Mouse (Mus musculus) midbrain, embryonic 14.5 days (tissue): ENCODE data around the gene D5Ertd579e. TPM values are rescaled to one million over a fixed set of nuclear protein-coding genes. Genes with fewer than 3 reads are reported as not detected.

Source experiments
- ATAC-seq: fragments of 200-750 bp; cut with Nextera tagmentation; 2 replicates; pipeline ENCODE4 v1.8.0; 2017; ENCODE audit warnings: moderate number of reproducible peaks, moderate library complexity; ENCODE audit not compliant: low FRiP score, low TSS enrichment
- DNase-seq: peaks from one replicate; pipeline ENCODE4 v3.0.0-alpha.2; 2015
- H3K27ac ChIP-seq: fragments of 300-500 bp; sonication (generic); replicated peaks from 2 replicates; pipeline ENCODE4 v1.5.1; 2014; ENCODE audit warnings: mild to moderate bottlenecking, low read depth, low read length, moderate library complexity
- H3K27me3 ChIP-seq: fragments of 300-500 bp; sonication (generic); 2 replicates; pipeline ENCODE4 v1.6.1; 2014; ENCODE audit warnings: low read length, control low read depth, mixed read lengths; ENCODE audit not compliant: control insufficient read depth, insufficient read depth
- H3K36me3 ChIP-seq: fragments of 300-500 bp; sonication (generic); 2 replicates; pipeline ENCODE4 v1.6.1; 2014; ENCODE audit warnings: low read length, control low read depth; ENCODE audit not compliant: control insufficient read depth, insufficient read depth
- H3K4me1 ChIP-seq: fragments of 300-500 bp; sonication (generic); 2 replicates; pipeline ENCODE4 v1.6.1; 2014; ENCODE audit warnings: mild to moderate bottlenecking, antibody characterized with exemption, low read length, control low read depth; ENCODE audit not compliant: control insufficient read depth, insufficient read depth
- H3K4me2 ChIP-seq: fragments of 300-500 bp; sonication (generic); 2 replicates; pipeline ENCODE4 v1.6.1; 2014; ENCODE audit warnings: mild to moderate bottlenecking, low read length, moderate library complexity
- H3K4me3 ChIP-seq: fragments of 300-500 bp; sonication (generic); replicated peaks from 2 replicates; pipeline ENCODE4 v1.5.1; 2014; ENCODE audit warnings: low read depth, low read length
- H3K9ac ChIP-seq: fragments of 300-500 bp; sonication (generic); replicated peaks from 2 replicates; pipeline ENCODE4 v1.6.1; 2014; ENCODE audit warnings: mild to moderate bottlenecking, low read length, moderate library complexity
- H3K9me3 ChIP-seq: fragments of 300-500 bp; sonication (generic); 2 replicates; pipeline ENCODE4 v1.6.1; 2016; ENCODE audit warnings: low read length, control low read depth, mixed read lengths; ENCODE audit not compliant: control insufficient read depth
- WGBS: fragments of 180-500 bp; shearing (Covaris S2); extraction: QIAGEN DNeasy Blood & Tissue Kit; methylation state at CpG from one replicate; pipeline ENCODE4 v1.1.7; 2014; 5-methylcytosine and 5-hydroxymethylcytosine counted together
- polyA plus RNA-seq: library from polyadenylated mRNA; unstranded; fragments of >200 nt; fragmentation: Nextera tagmentation; extraction: Ambion mirVana; gene quantifications from 2 replicates; pipeline ENCODE4 v1.2.1, GENCODE M21; 2014

D5Ertd579e gene
- polyA plus RNA-seq, 1 experiment from 2014 or later = 53.7 TPM

DNA sequence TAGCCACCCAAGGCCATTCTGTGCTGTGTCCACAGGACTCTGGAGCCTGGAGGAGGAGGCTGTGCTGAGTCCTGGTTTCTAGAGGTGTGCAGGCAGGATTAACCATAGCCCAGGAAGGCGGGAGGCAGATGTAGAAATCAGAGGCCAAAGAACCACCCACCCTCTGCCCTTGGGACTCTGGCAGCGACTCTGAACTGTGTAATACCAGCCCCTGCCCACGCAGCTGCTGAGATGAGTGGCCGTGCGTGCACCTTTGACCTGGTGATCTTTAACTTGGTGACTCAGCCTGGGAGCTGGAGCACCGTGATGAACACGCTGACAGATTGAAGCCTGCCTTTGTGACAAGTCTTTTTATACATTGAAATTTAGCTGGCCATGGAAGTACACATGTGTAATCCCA, 28.4 kb upstream of the D5Ertd579e start:
- H3K4me2 ChIP-seq = no peak overlapping the region
- H3K4me3 ChIP-seq = no peak overlapping the region
- no peak overlapping the region for H3K9ac ChIP-seq
- no peaks in the 10 kb centered on the region for H3K36me3 ChIP-seq
- DNase-seq = no peak
- no peak for ATAC-seq
- H3K9me3 ChIP-seq = no peaks in the 10 kb centered on the region
- WGBS = 79% methylated on average over 7 of the region's 7 CpGs
- no peak overlapping the region for H3K27ac ChIP-seq
- no peaks in the 10 kb centered on the region for H3K27me3 ChIP-seq
- no peaks in the 10 kb centered on the region for H3K4me1 ChIP-seq

DNA sequence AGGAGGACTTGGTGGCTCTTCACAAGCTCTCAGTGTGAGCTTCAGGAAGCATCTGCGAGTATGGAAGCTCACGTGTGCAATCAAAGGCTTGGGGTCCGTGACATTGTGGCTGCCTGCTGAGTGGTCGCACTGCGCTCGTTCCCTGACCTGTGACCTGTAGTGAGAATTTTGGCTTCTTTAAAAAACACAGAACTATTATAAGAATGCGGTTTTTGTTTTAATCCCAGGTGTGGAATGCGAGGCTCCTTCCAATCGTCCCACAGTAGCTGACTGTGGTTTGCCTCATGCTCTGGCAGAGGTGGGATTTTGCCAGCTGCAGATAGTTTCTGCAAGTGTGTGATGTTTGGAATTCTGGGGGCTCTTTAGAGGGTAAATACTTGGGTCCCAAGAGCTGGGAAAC, 27.5 kb upstream of the D5Ertd579e start:
- Histone ChIP-seq H3K27ac (no peak overlapping the region), H3K4me1 (no peaks in the 10 kb centered on the region), H3K36me3 (no peaks in the 10 kb centered on the region), H3K9ac (no peak overlapping the region), H3K4me3 (no peak overlapping the region), H3K27me3 (no peaks in the 10 kb centered on the region), H3K9me3 (no peaks in the 10 kb centered on the region), H3K4me2 (no peak overlapping the region)
- WGBS = 76% methylated on average over 9 of the region's 9 CpGs
- ATAC-seq = no peak
- no peak for DNase-seq

DNA sequence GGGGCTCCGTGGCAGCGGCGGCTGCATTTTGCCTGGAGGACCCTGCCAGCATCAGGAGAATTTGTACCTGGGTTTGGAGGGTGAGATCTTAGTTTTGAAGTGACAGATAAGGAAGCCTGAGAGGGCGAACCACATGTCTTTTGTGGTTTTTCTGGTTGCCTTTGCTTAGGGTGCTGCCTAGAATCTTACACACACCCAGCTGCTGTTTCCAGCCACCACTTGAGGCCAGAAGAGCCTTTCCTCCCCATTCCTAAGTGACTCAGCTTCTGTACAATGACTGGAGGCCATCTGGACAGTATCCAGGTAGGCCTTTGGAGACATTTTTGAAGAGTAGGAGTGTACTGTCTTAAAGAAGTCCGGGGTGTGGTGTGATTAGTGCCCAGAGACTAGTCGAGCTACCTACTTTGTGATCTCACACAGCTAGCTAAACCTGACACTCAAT, 26.6 kb upstream of the D5Ertd579e start:
- H3K27ac ChIP-seq = no peak overlapping the region
- H3K4me1 ChIP-seq = no peaks in the 10 kb centered on the region
- H3K4me2 ChIP-seq = no peak overlapping the region
- H3K36me3 ChIP-seq = no peaks in the 10 kb centered on the region
- no peak overlapping the region for H3K9ac ChIP-seq
- 83% methylated on average over 6 of the region's 6 CpGs for WGBS
- no peak overlapping the region for H3K4me3 ChIP-seq
- DNase-seq (no peak), ATAC-seq (no peak)
- H3K9me3 ChIP-seq = no peaks in the 10 kb centered on the region
- no peaks in the 10 kb centered on the region for H3K27me3 ChIP-seq

DNA sequence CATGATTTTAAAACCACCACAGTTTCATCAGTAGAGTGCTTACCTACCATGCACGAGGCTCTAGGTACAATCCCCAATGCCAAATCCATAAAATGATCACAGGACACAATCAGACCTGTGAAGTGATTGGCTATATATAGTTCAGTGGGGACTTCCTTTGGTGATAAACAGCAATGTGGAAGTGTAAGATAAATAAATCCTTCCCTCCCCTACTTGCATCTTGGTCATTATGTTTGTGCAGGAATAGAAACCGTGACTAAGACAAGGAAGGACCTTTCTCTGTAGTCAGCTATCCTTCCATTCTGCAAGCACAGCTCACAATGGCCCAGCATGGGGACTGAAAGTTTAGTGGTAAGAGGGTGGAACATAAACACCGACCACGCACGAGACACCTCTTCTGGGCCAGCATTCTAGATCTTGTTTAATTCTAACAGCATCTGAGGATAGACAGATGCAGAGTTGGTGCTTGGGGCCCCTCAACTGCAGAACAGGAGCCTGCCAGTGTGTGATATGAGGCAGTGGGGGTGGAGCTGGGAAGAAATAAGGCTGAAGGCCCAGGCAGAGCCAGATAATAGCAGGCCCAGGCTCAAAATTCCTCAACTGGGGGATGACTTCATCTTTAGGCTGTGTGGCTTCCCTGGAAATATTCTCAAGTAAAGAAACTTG, 25.0 kb upstream of the D5Ertd579e start:
- 68% methylated on average over 5 of the region's 5 CpGs for WGBS
- H3K4me1 ChIP-seq = no peaks in the 10 kb centered on the region
- no peaks in the 10 kb centered on the region for H3K36me3 ChIP-seq
- H3K9ac ChIP-seq = no peak overlapping the region
- H3K4me3 ChIP-seq = no peak overlapping the region
- H3K27me3 ChIP-seq = no peaks in the 10 kb centered on the region
- H3K4me2 ChIP-seq = no peak overlapping the region
- ATAC-seq = no peak
- no peak overlapping the region for H3K27ac ChIP-seq
- DNase-seq = no peak
- H3K9me3 ChIP-seq = no peaks in the 10 kb centered on the region

DNA sequence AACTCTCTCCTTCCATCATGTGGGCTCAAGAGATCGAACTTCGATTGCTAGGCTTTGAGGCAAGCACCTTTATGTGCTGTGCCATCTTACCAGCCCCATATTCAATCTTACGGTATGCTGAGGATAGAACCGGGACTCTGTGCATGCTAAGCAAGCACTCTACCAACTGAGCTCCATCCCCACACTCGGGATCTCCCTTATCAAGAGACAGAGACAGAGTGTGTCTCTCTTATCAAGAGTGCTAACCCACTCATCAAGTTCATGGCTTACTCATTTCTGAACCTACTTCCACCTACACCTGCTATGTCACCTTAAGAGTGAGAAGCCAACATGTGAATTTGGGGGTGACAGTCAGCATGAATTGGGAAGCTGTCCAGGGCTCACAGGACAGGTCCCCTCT, 24.4 kb upstream of the D5Ertd579e start:
- no peak for DNase-seq
- H3K27ac ChIP-seq = no peak overlapping the region
- WGBS = 86% methylated on average over 5 of the region's 5 CpGs
- no peak overlapping the region for H3K4me3 ChIP-seq
- ATAC-seq = no peak
- H3K4me2 ChIP-seq = no peak overlapping the region
- no peaks in the 10 kb centered on the region for H3K27me3 ChIP-seq
- H3K9me3 ChIP-seq = no peaks in the 10 kb centered on the region
- no peak overlapping the region for H3K9ac ChIP-seq
- H3K36me3 ChIP-seq = no peaks in the 10 kb centered on the region
- no peaks in the 10 kb centered on the region for H3K4me1 ChIP-seq

DNA sequence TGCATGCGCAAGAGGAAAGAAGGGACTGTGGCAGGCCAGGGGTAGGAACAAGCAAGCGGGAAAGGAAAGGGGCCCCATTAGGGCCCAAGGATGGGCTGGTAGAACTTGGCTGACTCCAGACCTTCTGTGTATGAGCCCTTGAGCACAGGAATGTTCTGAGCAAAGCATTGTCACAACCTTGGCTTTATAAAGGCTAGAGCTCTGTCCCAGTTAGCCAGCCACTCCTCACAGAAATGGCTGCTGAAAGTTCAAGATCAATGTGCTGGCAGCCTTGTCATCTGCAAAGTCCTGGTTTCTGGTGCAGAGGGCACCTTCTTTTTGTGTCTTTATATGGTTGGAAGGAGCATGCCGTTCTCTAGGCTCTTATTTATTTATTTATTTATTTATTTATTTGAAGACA, 23.8 kb upstream of the D5Ertd579e start:
- ATAC-seq (no peak), DNase-seq (no peak)
- Histone ChIP-seq H3K4me1 (no peaks in the 10 kb centered on the region), H3K27me3 (no peaks in the 10 kb centered on the region), H3K27ac (no peak overlapping the region), H3K9me3 (no peaks in the 10 kb centered on the region), H3K4me3 (no peak overlapping the region), H3K9ac (no peak overlapping the region), H3K4me2 (no peak overlapping the region), H3K36me3 (no peaks in the 10 kb centered on the region)
- WGBS = 88% methylated on average over 3 of the region's 3 CpGs

DNA sequence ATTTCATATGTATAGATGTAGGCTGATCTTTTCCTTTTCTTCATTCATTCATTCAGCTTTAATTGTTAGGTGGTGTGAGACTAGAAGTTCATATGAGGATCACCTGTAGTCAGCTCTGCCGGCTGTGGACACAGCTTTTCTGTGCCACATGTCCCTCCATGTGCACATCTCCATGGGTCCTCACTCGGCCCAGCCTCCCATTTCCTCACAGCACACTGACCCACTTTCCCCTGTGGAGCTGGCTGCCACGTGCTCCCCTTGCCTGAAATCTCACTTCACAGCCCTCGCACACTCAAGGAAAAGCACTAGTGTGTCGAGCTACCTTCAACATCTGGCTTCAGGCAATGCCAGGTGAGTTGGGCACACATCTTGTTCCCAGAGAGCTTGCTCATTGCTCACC, 23.3 kb upstream of the D5Ertd579e start:
- H3K27ac ChIP-seq = no peak overlapping the region
- no peak for ATAC-seq
- no peaks in the 10 kb centered on the region for H3K4me1 ChIP-seq
- H3K4me2 ChIP-seq = no peak overlapping the region
- no peaks in the 10 kb centered on the region for H3K27me3 ChIP-seq
- 81% methylated on average over 5 of the region's 5 CpGs for WGBS
- no peaks in the 10 kb centered on the region for H3K9me3 ChIP-seq
- H3K36me3 ChIP-seq = no peaks in the 10 kb centered on the region
- no peak overlapping the region for H3K4me3 ChIP-seq
- no peak for DNase-seq
- no peak overlapping the region for H3K9ac ChIP-seq

DNA sequence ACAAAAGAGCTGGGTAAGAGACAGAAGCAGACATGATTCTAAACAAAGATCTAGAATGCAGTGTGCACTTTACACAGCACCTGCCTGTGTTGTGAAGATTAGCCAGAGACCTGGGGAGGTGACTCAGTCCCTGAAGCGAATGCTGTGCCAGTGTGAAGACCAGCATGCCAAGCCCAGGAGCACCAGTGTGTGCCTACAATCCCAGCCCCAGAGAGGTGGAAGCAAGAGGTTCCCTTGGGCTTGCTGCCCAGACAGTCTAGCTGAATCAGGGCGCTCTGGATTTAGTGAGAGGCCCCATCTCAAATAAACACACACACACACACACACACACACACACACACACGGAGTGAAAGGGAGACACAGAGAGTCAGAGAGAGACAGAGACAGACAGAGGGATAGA, 22.1 kb upstream of the D5Ertd579e start:
- H3K4me2 ChIP-seq = no peak overlapping the region
- DNase-seq (no peak), ATAC-seq (no peak)
- 75% methylated on average over 3 of the region's 3 CpGs for WGBS
- no peak overlapping the region for H3K27ac ChIP-seq
- no peak overlapping the region for H3K9ac ChIP-seq
- H3K9me3 ChIP-seq = no peaks in the 10 kb centered on the region
- H3K4me1 ChIP-seq = peaks cover 5% of the 10 kb centered on the region
- no peaks in the 10 kb centered on the region for H3K27me3 ChIP-seq
- no peak overlapping the region for H3K4me3 ChIP-seq
- no peaks in the 10 kb centered on the region for H3K36me3 ChIP-seq

DNA sequence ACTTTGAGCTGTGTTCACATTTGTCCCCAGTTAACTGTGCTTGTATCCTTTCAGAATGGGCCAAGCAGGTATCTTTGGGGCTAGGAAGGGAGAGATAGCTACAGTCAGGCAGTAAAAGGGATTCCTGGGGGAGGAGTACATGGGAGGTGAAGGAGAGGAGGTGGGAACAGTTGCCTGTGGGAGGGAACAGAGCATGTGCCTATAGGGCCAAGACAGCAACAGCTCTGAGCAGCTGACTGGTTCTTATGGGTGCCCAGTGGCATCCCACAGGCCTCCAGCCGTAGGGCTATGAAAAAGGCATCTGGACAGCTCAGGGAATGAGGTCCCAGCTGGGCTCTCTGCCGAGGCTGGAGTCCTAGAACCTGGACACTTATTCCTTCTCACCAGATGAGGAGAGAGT, 21.0 kb upstream of the D5Ertd579e start:
- Histone ChIP-seq H3K9ac (no peak overlapping the region), H3K27ac (no peak overlapping the region), H3K4me3 (no peak overlapping the region), H3K36me3 (no peaks in the 10 kb centered on the region), H3K9me3 (no peaks in the 10 kb centered on the region), H3K4me1 (peaks cover 10% of the 10 kb centered on the region), H3K27me3 (no peaks in the 10 kb centered on the region), H3K4me2 (no peak overlapping the region)
- DNase-seq (no peak), ATAC-seq (no peak)
- 66% methylated on average over 2 of the region's 2 CpGs for WGBS
